13 mouse cellular contexts compared by ENCODE assay signal in genomic region chr5:139610610-139611520, GRCm38 (mm10).
DNase-seq lines count a peak whose midpoint lies in the region; ATAC-seq and TF ChIP-seq lines count a peak whose summit lies in the region.
"Had no signal": no experiment of that assay in that cellular context is flagged by ENCODE, and none has a peak within 500 bp of the region (broad histone marks: within the 10 kb centered on the region; RNA-seq: fewer than 3 reads in every experiment).

No protein-coding gene starts in this region.

- no peak overlapping the region for H3K9ac ChIP-seq in forebrain, embryonic 13.5 days
- H3K9ac ChIP-seq in forebrain, embryonic 15.5 days (replicated peaks) = no peak overlapping the region
- no peak overlapping the region for H3K9ac ChIP-seq in midbrain, postnatal 0 days (replicated peaks; ENCODE audit: low read length, poor library complexity, severe bottlenecking)
- H3K9ac ChIP-seq: liver, embryonic 14.5 days had no signal

- 74% methylated on average over 28 of the region's 28 CpGs for WGBS in forebrain, embryonic 13.5 days
- 63% methylated on average over 28 of the region's 28 CpGs for WGBS in forebrain, embryonic 15.5 days
- WGBS in cerebellum, adult 2 months = 11% methylated on average over 28 of the region's 28 CpGs
- WGBS in hindbrain, embryonic 10.5 days = 49% methylated on average over 28 of the region's 28 CpGs
- 36% methylated on average over 28 of the region's 28 CpGs for WGBS in midbrain, postnatal 0 days

- no peak for TF ChIP-seq CTCF in cerebellum, adult 2 months (IDR thresholded peaks at IDR 0.05; ENCODE audit: borderline replicate concordance, insufficient read depth, low read depth, low read length)
- TF ChIP-seq CTCF in midbrain, postnatal 0 days (IDR thresholded peaks at IDR 0.05) = no peak
- no peak for TF ChIP-seq CTCF in left cerebral cortex, adult 2 months (IDR thresholded peaks at IDR 0.05)

- TF ChIP-seq POLR2A in cerebellum, adult 2 months (IDR thresholded peaks at IDR 0.05; ENCODE audit: borderline replicate concordance, insufficient read depth, low read length) = no peak

- H3K4me2 ChIP-seq in forebrain, embryonic 13.5 days = no peak overlapping the region
- H3K4me2 ChIP-seq in forebrain, embryonic 15.5 days (replicated peaks) = no peak overlapping the region
- no peak overlapping the region for H3K4me2 ChIP-seq in midbrain, postnatal 0 days (ENCODE audit: low read depth, low read length, poor library complexity, severe bottlenecking)

- H3K27ac ChIP-seq in forebrain, embryonic 13.5 days = peak overlapping the region; percentile 41; the same call in 1 of the 2 replicates
- no peak overlapping the region for H3K27ac ChIP-seq in forebrain, embryonic 15.5 days (replicated peaks)
- H3K27ac ChIP-seq in cerebellum, adult 2 months (ENCODE audit: insufficient read depth, low read length) = peak overlapping the region; percentile 88
- H3K27ac ChIP-seq in hindbrain, embryonic 10.5 days = peak overlapping the region; percentile 78
- peak overlapping the region; percentile 18; the same call in 1 of the 2 replicates for H3K27ac ChIP-seq in midbrain, postnatal 0 days (ENCODE audit: low read depth, low read length)
- no peak overlapping the region for H3K27ac ChIP-seq in left cerebral cortex, adult 2 months
- H3K27ac ChIP-seq: layer of hippocampus, adult 2 months; liver, embryonic 14.5 days had no signal

- H3K9me3 ChIP-seq in forebrain, embryonic 13.5 days (replicated peaks) = no peaks in the 10 kb centered on the region
- no peaks in the 10 kb centered on the region for H3K9me3 ChIP-seq in forebrain, embryonic 15.5 days
- H3K9me3 ChIP-seq in hindbrain, embryonic 10.5 days = no peaks in the 10 kb centered on the region
- H3K9me3 ChIP-seq in midbrain, postnatal 0 days (ENCODE audit: low read length) = no peaks in the 10 kb centered on the region
- H3K9me3 ChIP-seq: megakaryocyte, embryonic 14.5 days had no signal

- H3K27me3 ChIP-seq in forebrain, embryonic 13.5 days = peaks cover 24% of the 10 kb centered on the region
- H3K27me3 ChIP-seq in forebrain, embryonic 15.5 days = no peaks in the 10 kb centered on the region; the same call in 1 of the 2 replicates
- H3K27me3 ChIP-seq in cerebellum, adult 2 months (ENCODE audit: control insufficient read depth, insufficient read depth, low read length) = no peaks in the 10 kb centered on the region
- peaks cover 58% of the 10 kb centered on the region for H3K27me3 ChIP-seq in hindbrain, embryonic 10.5 days (ENCODE audit: insufficient read depth, poor library complexity, severe bottlenecking)
- H3K27me3 ChIP-seq in midbrain, postnatal 0 days (ENCODE audit: insufficient read depth, low read length) = no peaks in the 10 kb centered on the region

- ATAC-seq in forebrain, embryonic 13.5 days = no peak
- no peak for ATAC-seq in forebrain, embryonic 15.5 days (replicated peaks)
- 0 out of 2 replicates have a peak, but pooled peaks have one; percentile 35 for ATAC-seq in midbrain, postnatal 0 days (ENCODE audit: low FRiP score)

- intact Hi-C loops in left cerebral cortex, postnatal 25 days (cut with DNase I) = no loop called here
- intact Hi-C loops in left cerebral cortex, adult 2 months (cut with DNase I) = no loop called here
- intact Hi-C loops in heart, postnatal 25 days (cut with DNase I) = no loop called here

- H3K4me3 ChIP-seq in forebrain, embryonic 13.5 days = no peak overlapping the region
- H3K4me3 ChIP-seq in forebrain, embryonic 15.5 days = no peak overlapping the region
- no peak overlapping the region for H3K4me3 ChIP-seq in cerebellum, adult 2 months (replicated peaks; ENCODE audit: insufficient read depth, low read depth, low read length)
- no peak overlapping the region; the same call in 1 of the 2 replicates for H3K4me3 ChIP-seq in hindbrain, embryonic 10.5 days
- no peak overlapping the region for H3K4me3 ChIP-seq in midbrain, postnatal 0 days (ENCODE audit: low read depth, low read length)
- no peak overlapping the region for H3K4me3 ChIP-seq in left cerebral cortex, adult 2 months
- H3K4me3 ChIP-seq: layer of hippocampus, adult 2 months; megakaryocyte, embryonic 14.5 days had no signal

- peak; percentile 95 to 97 for DNase-seq in cerebellum, adult 2 months
- peak; percentile 64 for DNase-seq in hindbrain, embryonic 10.5 days (ENCODE audit: low spot score)
- peak; percentile 80 for DNase-seq in midbrain, postnatal 0 days (ENCODE audit: low spot score)
- no peak for DNase-seq in left cerebral cortex, postnatal 25 days (ENCODE audit: low spot score in 2 of 2)
- DNase-seq in left cerebral cortex, adult 2 months (ENCODE audit: extremely low spot score in 1 of 2, low spot score in 2 of 2) = no peak
- DNase-seq in heart, postnatal 25 days (ENCODE audit: low spot score) = no peak
- DNase-seq: gastrocnemius, postnatal 14 days; heart, postnatal 36 days had no signal

- peaks cover 8% of the 10 kb centered on the region; the same call in 1 of the 2 replicates for H3K4me1 ChIP-seq in forebrain, embryonic 13.5 days
- peaks cover 8% of the 10 kb centered on the region for H3K4me1 ChIP-seq in forebrain, embryonic 15.5 days
- peaks cover 58% of the 10 kb centered on the region for H3K4me1 ChIP-seq in cerebellum, adult 2 months (ENCODE audit: control insufficient read depth, insufficient read depth, low read length)
- peaks cover 36% of the 10 kb centered on the region for H3K4me1 ChIP-seq in hindbrain, embryonic 10.5 days (replicated peaks)
- no peaks in the 10 kb centered on the region; the same call in 1 of the 2 replicates for H3K4me1 ChIP-seq in midbrain, postnatal 0 days (ENCODE audit: insufficient read depth, low read length)

- no peaks in the 10 kb centered on the region for H3K36me3 ChIP-seq in forebrain, embryonic 13.5 days (ENCODE audit: poor library complexity, severe bottlenecking)
- H3K36me3 ChIP-seq in forebrain, embryonic 15.5 days = no peaks in the 10 kb centered on the region
- H3K36me3 ChIP-seq in hindbrain, embryonic 10.5 days = no peaks in the 10 kb centered on the region
- no peaks in the 10 kb centered on the region for H3K36me3 ChIP-seq in midbrain, postnatal 0 days (ENCODE audit: insufficient read depth, low read length)

Comparison
In these comparisons a context has a peak if more than half of its experiments do, and no peak if none do; other contexts are left out.
1. H3K27ac ChIP-seq: peak in forebrain, embryonic 13.5 days (single experiment), cerebellum, adult 2 months (single experiment), hindbrain, embryonic 10.5 days (single experiment) and midbrain, postnatal 0 days (single experiment); none in forebrain, embryonic 15.5 days (single experiment) and left cerebral cortex, adult 2 months (single experiment).
2. DNase-seq: peak in cerebellum, adult 2 months (2 of 2), hindbrain, embryonic 10.5 days (single experiment) and midbrain, postnatal 0 days (single experiment); none in left cerebral cortex, postnatal 25 days (0 of 2), left cerebral cortex, adult 2 months (0 of 2) and heart, postnatal 25 days (single experiment).